Mouse (Mus musculus) limb, embryonic 10.5 days (tissue): ENCODE measurements around the gene AF067063. TPM values are rescaled to one million over a fixed set of nuclear protein-coding genes. Genes with fewer than 3 reads are reported as not detected.
"Not testable (repeated sequence)": the region's sequence is repeated elsewhere in the genome, so short reads cannot be mapped to it uniquely, and the experiment has no call there.

Experiments used
- DNase-seq: peaks from one replicate; pipeline ENCODE4 v3.0.0-alpha.2; 2017; ENCODE audit warnings: low spot score
- H3K27ac ChIP-seq: fragments of 300-500 bp; sonication (generic); 2 replicates; pipeline ENCODE4 v1.5.1; 2016; ENCODE audit warnings: mild to moderate bottlenecking
- H3K27me3 ChIP-seq: fragments of 300-500 bp; sonication (generic); 2 replicates; pipeline ENCODE4 v1.6.1; 2016; ENCODE audit warnings: low read depth, mild to moderate bottlenecking; ENCODE audit not compliant: poor library complexity, severe bottlenecking
- H3K36me3 ChIP-seq: fragments of 300-500 bp; sonication (generic); 2 replicates; pipeline ENCODE4 v1.6.1; 2016; ENCODE audit warnings: mild to moderate bottlenecking, moderate library complexity
- H3K4me1 ChIP-seq: fragments of 300-500 bp; sonication (generic); 2 replicates; pipeline ENCODE4 v1.6.1; 2016
- H3K4me3 ChIP-seq: fragments of 300-500 bp; sonication (generic); 2 replicates; pipeline ENCODE4 v1.5.1; 2016; ENCODE audit warnings: mild to moderate bottlenecking, moderate library complexity
- H3K9me3 ChIP-seq: fragments of 300-500 bp; sonication (generic); replicated peaks from 2 replicates; pipeline ENCODE4 v1.6.1; 2016; ENCODE audit warnings: mild to moderate bottlenecking
- WGBS: fragments of 180-500 bp; shearing (Covaris S2); methylation state at CpG from one replicate; pipeline ENCODE4 v1.1.7; 2016; 5-methylcytosine and 5-hydroxymethylcytosine counted together
- polyA plus RNA-seq: library from polyadenylated mRNA; unstranded; fragments of >200 nt; fragmentation: Nextera tagmentation; extraction: Ambion mirVana; gene quantifications from 2 replicates; pipeline ENCODE4 v1.2.1, GENCODE M21; 2016

AF067063 gene
- polyA plus RNA-seq, result not detected in 2 replicates

GRCm38 (mm10) chr13:119830116-119830515, at the start of gene AF067063:
Gene AF067063 (minus strand): TSS chr13:119830216.
- not testable (repeated sequence) for H3K27ac ChIP-seq, H3K27me3 ChIP-seq, H3K4me1 ChIP-seq, H3K36me3 ChIP-seq, H3K4me3 ChIP-seq, H3K9me3 ChIP-seq, DNase-seq

GRCm38 (mm10) chr13:119864395-119864999, 34.5 kb upstream of the AF067063 start:
- not testable (repeated sequence) for H3K36me3 ChIP-seq, H3K27ac ChIP-seq, H3K4me3 ChIP-seq, H3K4me1 ChIP-seq, DNase-seq, H3K9me3 ChIP-seq, H3K27me3 ChIP-seq
- 84% methylated on average over 6 of the region's 7 CpGs for WGBS

GRCm38 (mm10) chr13:119862399-119862798, 32.4 kb upstream of the AF067063 start:
- H3K27me3 ChIP-seq, DNase-seq, H3K36me3 ChIP-seq, H3K9me3 ChIP-seq, H3K27ac ChIP-seq, H3K4me1 ChIP-seq, H3K4me3 ChIP-seq: not testable (repeated sequence)
- no CpG with 5 or more reads among the region's 6 CpGs for WGBS

DNA sequence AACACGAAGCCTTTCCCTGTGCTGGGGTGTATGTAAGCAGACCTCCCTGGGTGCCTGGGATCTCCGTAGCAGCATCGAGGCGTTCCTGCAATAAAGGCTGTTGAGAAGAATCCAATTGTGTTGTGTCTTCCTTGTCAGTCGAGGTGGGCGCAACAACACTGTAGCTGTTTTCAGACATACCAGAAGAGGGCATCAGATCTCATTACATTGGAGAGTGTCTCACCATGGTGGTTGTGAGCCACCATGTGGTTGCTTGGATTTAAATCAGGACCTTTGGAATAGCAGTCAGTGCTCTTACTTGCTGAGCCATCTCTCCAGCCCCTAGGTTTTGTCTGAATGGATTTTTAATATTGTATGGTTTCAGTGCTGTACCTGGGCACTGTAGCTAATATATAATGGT, 10.0 kb upstream of the AF067063 start:
- 21% methylated on average over 6 of the region's 6 CpGs for WGBS
- not testable (repeated sequence) for H3K27ac ChIP-seq, H3K9me3 ChIP-seq, H3K36me3 ChIP-seq, DNase-seq, H3K4me1 ChIP-seq, H3K4me3 ChIP-seq
- peaks cover 19% of the 10 kb centered on the region for H3K27me3 ChIP-seq

GRCm38 (mm10) chr13:119837719-119838337, 7.8 kb upstream of the AF067063 start:
- peaks cover 19% of the 10 kb centered on the region for H3K27me3 ChIP-seq
- H3K4me1 ChIP-seq, H3K36me3 ChIP-seq, H3K27ac ChIP-seq, H3K4me3 ChIP-seq, H3K9me3 ChIP-seq: not testable (repeated sequence)
- DNase-seq, result peak; percentile 55
- 6% methylated on average over 14 of the region's 23 CpGs for WGBS

DNA sequence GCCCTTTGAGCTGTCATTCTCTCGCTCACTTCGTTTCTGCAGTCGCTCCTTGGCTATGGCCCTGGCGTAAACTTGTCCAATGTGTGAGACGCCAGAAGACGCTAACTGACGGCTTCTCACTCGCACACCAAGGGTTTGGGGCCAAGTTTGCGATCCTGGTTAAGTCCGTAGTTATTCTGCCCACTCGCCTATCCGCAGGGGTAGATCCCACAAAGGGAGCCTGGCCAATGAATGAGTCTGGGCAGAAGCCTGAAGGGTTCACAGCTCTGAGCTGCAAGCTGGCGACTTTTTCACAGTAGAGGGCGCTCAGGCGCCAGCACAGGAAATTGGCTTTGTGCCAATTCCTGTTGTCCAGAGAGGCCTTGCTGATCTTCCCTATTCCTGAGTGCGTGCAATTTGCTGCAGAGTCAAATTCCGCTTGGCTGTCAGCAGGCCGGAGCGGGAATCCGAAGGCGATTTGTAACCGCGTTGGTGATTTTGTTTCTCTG, 6.4 kb upstream of the AF067063 start:
- not testable (repeated sequence) for H3K4me1 ChIP-seq, H3K27ac ChIP-seq, H3K36me3 ChIP-seq, H3K9me3 ChIP-seq
- WGBS, result 16% methylated on average over 23 of the region's 23 CpGs
- 0 out of 2 replicates have a peak overlapping the region, but pooled peaks have one; percentile 10 for H3K4me3 ChIP-seq
- peaks cover 19% of the 10 kb centered on the region for H3K27me3 ChIP-seq
- peak; percentile 48 for DNase-seq

- H3K36me3 ChIP-seq, H3K9me3 ChIP-seq, H3K27ac ChIP-seq, H3K4me1 ChIP-seq: not testable (repeated sequence)
- Histone ChIP-seq H3K4me3 (0 out of 2 replicates have a peak within 1 kb of the TSS, but pooled peaks have one; percentile 10), H3K27me3 (peaks cover 19% of the 10 kb centered on the region)
- WGBS, result 15% methylated on average over 17 of the region's 25 CpGs
- DNase-seq, result peak; percentile 39
Measured at GRCm38 (mm10) chr13:119835320-119836056, 5.5 kb upstream of the AF067063 start, which contains the start of gene D13Ertd608e. Gene D13Ertd608e (plus strand): TSS chr13:119836006.

DNA sequence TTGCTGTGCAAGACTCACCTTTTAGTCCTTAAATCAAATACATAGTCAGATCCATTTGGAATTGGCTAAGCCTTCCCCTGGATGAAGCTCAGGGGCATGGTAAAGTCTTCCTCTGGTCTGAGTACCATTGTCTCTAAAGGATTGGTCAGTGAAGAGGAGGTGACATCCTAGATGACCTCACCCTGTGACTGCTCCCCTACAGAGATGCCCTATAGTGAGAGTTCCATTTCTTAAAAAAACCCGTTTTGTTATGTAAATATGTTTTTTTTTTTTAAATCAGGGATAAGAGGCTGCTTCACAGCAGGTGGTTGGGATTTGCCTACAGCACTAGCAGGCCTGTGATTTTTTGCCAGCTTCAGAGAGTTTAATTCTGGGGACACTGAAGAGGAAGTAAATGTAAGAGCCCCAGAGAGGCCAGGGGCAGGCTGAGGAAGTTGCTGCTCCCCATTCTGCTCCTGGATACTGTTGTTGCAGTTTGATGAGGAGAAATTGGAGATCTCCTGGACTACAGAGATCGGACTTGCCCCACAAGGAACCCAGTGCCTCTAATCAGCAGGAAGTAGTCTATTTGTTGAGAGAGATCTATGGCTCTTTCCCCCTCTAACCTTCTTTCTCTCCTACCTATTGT, 12.3 kb downstream of the AF067063 start:
- H3K27me3 ChIP-seq, result no peaks in the 10 kb centered on the region
- DNase-seq, result no peak
- no peaks in the 10 kb centered on the region for H3K9me3 ChIP-seq
- H3K27ac ChIP-seq, result no peak overlapping the region
- no peaks in the 10 kb centered on the region for H3K36me3 ChIP-seq
- WGBS, result 33% methylated on average over 2 of the region's 2 CpGs
- H3K4me1 ChIP-seq, result no peaks in the 10 kb centered on the region
- H3K4me3 ChIP-seq, result no peak overlapping the region

- no peak overlapping the region for H3K4me3 ChIP-seq
- WGBS, result 75% methylated on average over 8 of the region's 8 CpGs
- no peaks in the 10 kb centered on the region for H3K9me3 ChIP-seq
- H3K27ac ChIP-seq, result no peak overlapping the region
- no peaks in the 10 kb centered on the region for H3K27me3 ChIP-seq
- no peaks in the 10 kb centered on the region for H3K36me3 ChIP-seq
- DNase-seq, result no peak
- H3K4me1 ChIP-seq, result no peaks in the 10 kb centered on the region
Measured at GRCm38 (mm10) chr13:119816798-119817197, 13.2 kb downstream of the AF067063 start.

DNA sequence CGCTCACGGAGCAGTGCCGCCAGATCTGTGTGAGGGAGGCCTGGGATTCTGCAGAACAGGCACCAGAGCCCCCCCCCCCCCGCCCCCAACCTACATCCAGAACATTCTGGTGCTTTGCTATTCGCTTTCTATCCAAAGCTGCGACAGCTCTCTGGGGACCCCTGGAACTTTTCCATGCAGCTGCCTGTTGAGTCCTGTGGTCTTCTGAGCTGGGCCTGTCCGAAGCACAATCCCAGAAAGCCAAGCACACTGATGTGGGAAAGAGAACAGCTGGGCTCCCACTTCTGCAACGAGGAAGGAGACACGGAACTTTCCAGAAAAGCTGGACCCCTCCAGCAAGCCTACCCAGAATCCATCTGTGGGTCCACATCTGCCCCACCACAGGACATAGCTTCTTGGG, 20.0 kb downstream of the AF067063 start:
- Histone ChIP-seq H3K4me1 (no peaks in the 10 kb centered on the region), H3K27ac (no peak overlapping the region), H3K9me3 (no peaks in the 10 kb centered on the region), H3K4me3 (no peak overlapping the region), H3K27me3 (no peaks in the 10 kb centered on the region), H3K36me3 (no peaks in the 10 kb centered on the region)
- DNase-seq, result no peak
- 88% methylated on average over 9 of the region's 9 CpGs for WGBS

GRCm38 (mm10) chr13:119808937-119809336, 21.1 kb downstream of the AF067063 start:
- Histone ChIP-seq H3K4me1 (no peaks in the 10 kb centered on the region), H3K36me3 (no peaks in the 10 kb centered on the region), H3K9me3 (no peaks in the 10 kb centered on the region), H3K4me3 (no peak overlapping the region), H3K27me3 (no peaks in the 10 kb centered on the region), H3K27ac (no peak overlapping the region)
- no peak for DNase-seq
- 79% methylated on average over 2 of the region's 2 CpGs for WGBS

- 75% methylated on average over 4 of the region's 4 CpGs for WGBS
- Histone ChIP-seq H3K4me3 (no peak overlapping the region), H3K9me3 (no peaks in the 10 kb centered on the region), H3K27me3 (no peaks in the 10 kb centered on the region), H3K4me1 (no peaks in the 10 kb centered on the region), H3K27ac (no peak overlapping the region), H3K36me3 (no peaks in the 10 kb centered on the region)
- DNase-seq, result no peak
Measured at GRCm38 (mm10) chr13:119797656-119798055, 32.4 kb downstream of the AF067063 start.
